Mouse (Mus musculus) embryo, embryonic 11.5 days (tissue): ENCODE measurements around the gene Tor1aip2.
"Not testable (repeated sequence)": the region's sequence is repeated elsewhere in the genome, so short reads cannot be mapped to it uniquely, and the experiment has no call there.

ENCODE experiments used
- DNase-seq: peaks from one replicate; pipeline ENCODE4 v3.0.0-alpha.2; 2012; ENCODE audit warnings: low read depth, low spot score

Tor1aip2 gene

DNA sequence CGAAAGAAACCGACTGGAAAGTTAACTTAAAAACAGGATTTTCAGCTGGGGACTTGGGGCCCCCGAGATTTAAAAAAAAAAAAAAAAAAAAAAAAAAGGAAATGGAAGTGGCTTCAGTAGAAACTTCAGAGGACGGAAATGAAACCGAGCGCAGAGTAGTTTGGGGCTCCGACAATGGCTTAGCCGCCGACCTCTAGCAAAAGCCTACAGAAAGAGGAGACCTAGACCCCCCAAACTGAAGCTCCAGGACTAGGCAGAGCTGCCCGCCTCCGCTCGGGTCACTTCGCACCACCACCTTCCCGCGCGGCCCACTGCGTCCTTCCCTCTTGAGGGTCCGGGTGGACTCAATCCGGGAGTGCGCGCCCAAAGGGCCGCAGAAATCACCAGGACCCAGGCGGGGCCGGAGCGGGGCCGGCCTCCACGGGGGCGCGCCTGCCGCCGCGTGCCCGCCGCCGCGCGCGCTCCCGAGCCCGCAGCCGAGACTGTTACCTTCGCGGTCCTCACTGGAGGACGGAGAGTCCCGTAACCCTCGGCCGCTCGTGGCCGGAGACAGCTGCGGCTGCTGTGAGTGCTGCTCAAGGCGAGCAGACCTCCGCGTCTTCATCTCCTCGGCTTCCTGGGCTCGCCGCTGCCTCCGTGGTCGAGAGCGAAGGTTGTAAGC is at the start of gene Tor1aip2:
TSS of gene Tor1aip2 (plus strand) at position 135 of the 661 bp plus-strand sequence.
- peak; percentile 75 for DNase-seq

DNA sequence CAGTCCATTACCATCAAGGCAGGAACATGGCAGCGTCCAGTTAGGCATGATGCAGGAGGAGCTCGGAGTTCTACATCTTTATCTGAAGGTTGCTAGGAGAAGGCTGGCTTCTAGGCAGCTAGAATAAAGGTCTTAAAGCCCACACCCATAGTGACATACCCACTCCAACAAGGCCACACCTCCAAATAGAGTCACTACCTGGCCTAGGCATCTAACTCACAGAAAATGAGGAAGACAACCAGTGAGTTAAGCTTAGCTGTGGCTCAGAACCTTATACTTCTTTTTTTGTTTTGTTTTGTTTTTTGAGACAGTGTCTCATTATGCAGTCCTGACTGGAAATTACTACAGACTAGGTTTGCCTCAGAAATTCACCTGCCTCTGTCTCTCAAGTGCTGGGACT is 47.6 kb upstream of the Tor1aip2 start:
- DNase-seq: no peak

DNA sequence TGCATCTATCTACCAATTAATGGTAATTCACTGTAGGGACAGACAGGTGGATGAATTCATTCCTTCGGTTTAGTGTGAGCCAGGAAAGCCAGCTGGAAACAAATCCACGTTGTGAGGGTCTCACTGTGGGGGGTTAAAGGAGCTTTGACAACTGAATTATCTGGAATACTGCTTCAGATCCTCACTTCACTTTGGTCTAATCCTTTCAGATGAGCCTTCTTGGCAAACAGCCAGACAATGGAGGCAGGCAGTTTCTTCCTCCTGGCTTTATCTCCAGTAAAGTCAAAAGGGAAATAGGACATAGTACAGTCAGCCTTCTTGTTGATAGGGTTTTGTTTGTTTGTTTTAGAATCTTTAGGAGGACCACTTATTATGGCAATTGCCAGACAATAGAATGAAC is 45.8 kb upstream of the Tor1aip2 start:
- no peak for DNase-seq

- no peak for DNase-seq
Observed at GRCm38 (mm10) chr1:155990391-155990790, 44.8 kb upstream of the Tor1aip2 start.

DNA sequence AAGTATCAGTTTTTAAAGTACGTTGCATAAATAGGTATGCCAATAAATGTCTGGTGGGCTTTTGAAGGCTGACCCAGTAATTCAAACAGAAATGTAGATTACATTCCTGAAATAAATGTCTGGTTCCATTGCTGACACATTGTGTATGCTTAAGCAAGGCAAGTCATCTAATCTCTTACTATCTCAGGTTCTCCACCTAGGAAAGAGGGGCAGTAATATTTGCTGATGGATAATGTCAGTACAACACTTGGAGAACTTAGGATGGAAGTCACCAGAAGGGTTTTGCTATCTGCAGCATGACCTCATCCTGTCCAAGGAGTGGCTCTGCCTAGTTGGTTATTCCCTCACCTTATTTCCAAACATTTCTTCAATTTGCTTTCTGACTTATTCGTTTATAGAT is 40.7 kb upstream of the Tor1aip2 start:
- no peak for DNase-seq

GRCm38 (mm10) chr1:155995612-155996011 is 39.6 kb upstream of the Tor1aip2 start:
- DNase-seq: no peak

DNA sequence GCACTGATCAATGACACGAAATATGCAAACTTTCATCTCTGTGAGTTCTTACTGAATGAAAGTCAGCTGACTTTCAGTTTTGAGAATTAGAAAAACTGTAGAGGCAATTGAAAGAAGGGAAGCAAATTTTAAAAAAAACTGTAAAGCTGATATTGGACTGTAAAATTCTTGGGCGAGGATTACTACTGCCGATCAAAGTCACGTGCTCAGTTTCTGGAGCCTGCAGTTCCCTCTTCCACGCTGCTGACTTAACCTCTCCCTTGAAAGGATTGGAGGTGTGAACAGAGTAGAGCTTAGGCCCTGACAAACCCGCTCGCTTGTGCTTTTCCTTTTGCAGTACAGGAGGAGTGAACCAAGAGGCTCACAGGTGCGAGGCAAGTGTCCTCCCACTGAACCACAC is 32.8 kb upstream of the Tor1aip2 start:
- DNase-seq: no peak

DNA sequence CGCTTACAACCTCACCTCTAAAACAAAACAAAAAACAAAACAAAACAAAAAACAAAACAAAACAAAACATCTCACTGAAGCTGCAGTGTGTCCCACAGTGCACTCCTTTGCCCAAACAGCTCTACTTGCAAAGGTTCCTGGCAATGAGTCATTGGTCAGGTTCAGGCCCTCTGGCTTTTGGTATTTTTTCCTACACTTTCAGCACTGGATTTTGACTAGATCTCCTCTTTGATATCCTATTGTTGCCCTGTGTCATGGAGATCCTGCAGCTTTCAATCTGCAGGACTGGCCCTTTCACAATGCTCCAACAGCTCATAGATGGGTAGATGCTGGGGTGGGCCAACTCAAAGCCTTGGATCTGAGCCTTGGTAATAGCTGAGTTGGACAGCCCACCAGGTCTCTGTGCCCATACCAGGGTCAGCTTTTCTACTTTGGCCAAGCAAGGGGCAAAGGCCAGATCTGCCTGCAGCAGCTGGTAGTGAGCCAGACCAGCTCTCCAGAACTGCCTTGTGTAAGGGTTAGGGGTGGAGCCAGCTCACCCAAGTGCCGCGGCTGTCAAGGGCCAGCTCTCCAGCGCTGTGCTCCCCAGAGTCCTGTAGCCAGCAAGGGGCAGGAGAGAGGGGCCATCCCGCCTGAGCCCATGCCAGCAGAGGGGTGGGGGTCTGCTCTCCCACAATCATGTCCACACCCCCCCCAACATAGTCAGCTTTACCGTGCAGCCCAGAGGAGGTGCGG is 31.8 kb upstream of the Tor1aip2 start:
- DNase-seq: no peak

- no peak for DNase-seq
Observed at GRCm38 (mm10) chr1:156005906-156006305, 29.3 kb upstream of the Tor1aip2 start.

DNA sequence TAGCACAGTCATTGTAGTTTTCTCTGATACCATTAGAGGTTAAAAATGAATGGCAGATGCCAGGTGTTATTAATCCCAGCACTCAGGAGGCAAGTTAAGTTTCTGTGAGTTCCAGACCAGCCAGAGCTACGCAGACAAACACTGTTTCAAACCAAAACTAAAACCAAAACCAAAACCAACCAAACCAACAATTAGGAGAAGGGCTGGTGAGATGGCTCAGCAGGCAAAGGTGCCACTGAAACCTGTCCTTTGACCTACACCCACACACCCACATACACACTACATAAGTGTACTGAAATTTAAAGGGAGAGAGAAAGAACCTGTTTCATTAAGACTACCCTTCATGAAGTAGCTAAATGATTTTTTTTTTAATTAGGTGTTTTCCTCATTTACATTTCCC is 26.2 kb upstream of the Tor1aip2 start:
- DNase-seq: no peak

- DNase-seq: no peak
Observed at GRCm38 (mm10) chr1:156019800-156020199, 15.4 kb upstream of the Tor1aip2 start.

GRCm38 (mm10) chr1:156020402-156020801 is 14.8 kb upstream of the Tor1aip2 start:
- DNase-seq: no peak

DNA sequence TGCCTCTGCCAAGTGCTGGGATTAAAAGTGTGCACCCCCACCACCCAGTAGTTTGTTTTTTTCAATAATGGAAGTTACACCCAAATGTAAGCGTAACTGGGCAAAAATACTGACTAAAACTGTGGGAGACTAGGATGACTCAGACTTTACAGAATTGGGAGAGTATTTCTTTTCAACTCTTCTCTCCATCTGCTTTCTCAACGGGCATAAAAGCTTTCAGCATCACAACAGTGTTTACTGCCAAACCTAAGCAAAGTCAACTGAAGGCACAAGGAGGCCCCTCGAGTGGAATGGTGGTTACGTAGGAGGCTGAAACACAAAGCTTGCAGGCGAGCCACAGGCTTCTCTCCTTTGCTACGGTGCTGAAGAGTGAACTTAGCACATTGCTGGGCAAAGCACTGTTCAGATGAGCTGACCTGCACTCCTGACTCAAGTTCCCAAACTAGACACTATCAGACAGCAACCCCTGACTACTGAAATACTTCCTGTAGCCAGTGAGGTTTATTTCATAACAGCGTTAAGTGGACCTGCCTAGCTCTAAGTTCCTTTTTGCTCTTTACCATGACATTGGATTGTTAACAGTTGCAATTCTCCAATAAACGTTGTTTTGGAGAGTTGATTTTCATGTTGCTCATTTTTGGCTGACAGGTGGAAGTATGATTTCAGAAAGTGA is 10.2 kb upstream of the Tor1aip2 start:
- DNase-seq: no peak

- no peak for DNase-seq
Observed at GRCm38 (mm10) chr1:156027849-156028248, 7.4 kb upstream of the Tor1aip2 start.

- no peak for DNase-seq
Observed at GRCm38 (mm10) chr1:156028340-156028975, 6.7 kb upstream of the Tor1aip2 start.

GRCm38 (mm10) chr1:156033921-156034320 is 1.3 kb upstream of the Tor1aip2 start:
- no peak for DNase-seq

DNA sequence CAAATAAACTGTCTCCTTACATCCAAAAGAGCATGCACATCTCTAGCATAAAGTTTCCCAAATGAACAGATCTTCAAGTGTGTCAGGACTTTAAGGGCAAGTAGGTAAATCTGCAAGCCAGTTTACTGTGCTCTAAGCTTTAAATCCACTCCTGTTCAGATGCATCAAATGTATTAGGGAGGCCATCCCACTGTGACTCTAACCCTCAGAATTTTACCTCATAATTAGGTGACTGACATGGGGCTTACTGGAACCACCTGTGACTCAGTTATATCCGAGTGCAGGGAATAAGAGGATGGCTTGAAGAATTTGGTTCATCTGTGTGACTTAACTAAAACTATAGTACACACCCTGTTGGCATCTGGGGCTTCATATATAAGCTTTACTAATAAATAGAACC is 542 bp upstream of the Tor1aip2 start:
- no peak for DNase-seq

DNA sequence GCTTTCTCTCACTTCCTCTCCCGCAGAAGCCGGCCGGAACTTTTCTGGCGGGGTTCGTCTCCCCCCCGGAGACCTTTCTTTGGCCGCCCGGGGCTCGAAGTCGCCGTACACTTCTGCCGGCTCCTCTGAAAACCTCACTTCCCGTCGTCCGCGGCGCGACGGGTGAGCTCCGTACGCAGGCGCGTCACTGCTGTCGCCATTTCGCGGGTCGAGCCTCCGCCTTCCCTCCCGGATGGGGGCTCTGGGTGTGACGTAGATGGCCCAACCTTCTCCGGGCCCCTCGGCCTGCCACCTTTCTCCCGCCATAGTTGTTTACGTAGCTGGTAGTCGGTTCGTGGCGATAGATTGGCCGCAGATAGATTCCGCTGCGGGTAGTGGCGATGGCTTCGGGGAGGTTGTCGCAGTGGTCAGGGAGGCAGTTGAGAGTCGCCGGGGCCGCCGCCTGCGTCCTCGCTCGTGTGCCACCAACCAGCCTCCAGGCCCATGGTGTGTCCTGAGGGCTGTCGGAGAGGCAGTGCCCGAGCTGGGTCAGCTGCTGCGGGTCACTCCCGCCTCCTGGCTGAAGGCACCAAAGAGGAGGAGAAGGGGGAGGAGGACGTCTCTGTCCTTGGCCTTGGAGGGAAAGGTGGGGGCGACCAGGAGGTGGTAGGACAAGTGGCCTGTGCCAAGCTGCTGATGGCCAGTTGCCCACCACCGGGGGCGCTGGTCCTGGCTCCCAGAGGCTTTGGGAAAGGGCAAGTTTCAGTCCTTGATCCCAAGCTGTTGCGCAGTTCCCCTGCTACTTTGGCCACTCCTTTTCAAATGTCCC is 931 bp downstream of the Tor1aip2 start, which contains the start of gene Tor1aip1:
TSS of gene Tor1aip1 (minus strand) at position 551 of the 808 bp plus-strand sequence.
- DNase-seq: peak; percentile 97

GRCm38 (mm10) chr1:156037144-156037583 is 2.0 kb downstream of the Tor1aip2 start:
- no peak for DNase-seq

- not testable (repeated sequence) for DNase-seq
Observed at GRCm38 (mm10) chr1:156039989-156040388, 4.8 kb downstream of the Tor1aip2 start.

DNA sequence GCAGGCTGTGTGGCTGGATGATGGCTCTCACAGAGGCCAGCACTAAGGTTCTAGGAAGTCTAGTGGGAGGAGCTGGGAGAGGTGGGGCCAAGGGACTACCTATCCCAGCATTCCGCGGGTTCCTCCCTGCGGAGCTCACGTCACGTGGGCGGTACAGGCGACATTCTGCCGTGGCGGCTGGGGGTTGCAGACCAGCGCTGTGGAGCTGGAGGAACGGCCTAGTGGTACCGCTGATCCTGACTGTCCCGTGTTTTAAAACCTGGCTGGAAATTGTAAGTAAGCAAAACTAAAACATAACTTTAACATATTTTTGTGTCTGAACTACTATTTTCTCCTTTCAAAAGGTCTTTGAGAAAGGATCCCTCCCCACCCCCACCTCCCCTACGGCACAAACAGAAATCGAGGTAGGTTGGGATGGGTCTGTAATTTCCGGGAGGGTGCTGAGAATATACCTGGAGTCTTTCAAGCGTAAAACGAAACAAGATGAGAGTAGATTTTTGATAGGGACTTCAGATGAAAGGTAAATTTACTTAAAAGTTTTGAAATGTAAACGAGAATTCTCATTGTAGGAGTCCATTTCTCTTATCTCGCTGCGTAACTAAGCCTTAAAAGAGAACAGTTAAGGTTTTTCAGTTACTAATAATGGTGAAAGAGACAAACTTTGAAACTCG is 5.7 kb downstream of the Tor1aip2 start:
- DNase-seq: peak; percentile 87
